Mouse (Mus musculus): ENCODE measurements around the gene Bcl2l11. TPM values are rescaled to one million over a fixed set of nuclear protein-coding genes. Genes with fewer than 3 reads are reported as not detected.
"Not testable (repeated sequence)": the region's sequence is repeated elsewhere in the genome, so short reads cannot be mapped to it uniquely, and the experiment has no call there.

Bcl2l11 gene
- total RNA-seq, 2 experiments from 2014 or later: 6.3 to 9.4 TPM

DNA sequence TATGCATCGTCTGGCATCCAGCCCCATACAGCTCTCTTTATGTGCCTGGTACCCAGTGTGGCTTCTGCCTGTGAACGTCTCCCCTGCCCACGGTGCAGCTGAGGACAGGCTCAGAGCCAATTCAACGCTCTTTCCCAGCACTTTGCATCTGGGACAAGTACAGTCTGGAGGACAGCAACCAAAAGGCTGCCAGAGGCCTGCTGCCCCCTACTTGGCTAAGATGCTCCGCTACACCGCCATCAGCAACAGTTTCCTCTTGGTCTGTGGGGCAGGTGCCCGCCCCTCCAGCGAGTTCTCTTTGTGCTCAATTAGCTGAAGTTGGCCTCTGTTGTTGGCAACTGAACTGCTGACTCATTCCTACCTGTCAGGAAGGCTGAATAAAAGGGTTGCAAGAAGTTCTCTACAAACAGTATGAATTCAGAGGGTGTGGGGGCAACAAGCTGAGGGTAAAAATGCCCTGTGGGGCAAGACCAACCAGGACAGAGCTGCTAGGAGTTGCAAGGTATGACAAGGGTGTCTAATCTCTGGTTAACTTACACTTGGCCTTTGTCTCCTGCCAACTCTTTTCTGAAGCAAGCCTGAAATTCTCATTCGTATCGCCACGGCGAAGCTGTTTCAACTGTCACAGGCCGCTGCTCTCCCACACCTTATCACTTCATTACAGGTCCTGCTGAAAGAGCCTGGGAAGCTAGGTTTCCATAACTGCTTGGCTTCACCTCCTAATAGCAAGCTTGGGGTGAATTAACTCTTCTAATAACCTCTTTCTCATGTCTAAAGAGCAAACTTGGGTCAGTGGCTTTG is 41.0 kb downstream of the Bcl2l11 start:
- DNase-seq (ENCODE audit: low spot score in 2 of 2): peak; percentile 33 to 79

GRCm38 (mm10) chr2:128167930-128168329 is 42.1 kb downstream of the Bcl2l11 start:
- DNase-seq (ENCODE audit: low spot score in 2 of 2): no peak
- intact Hi-C loops (cut with DNase I): loop anchor here (2.0 kb wide), 1 partner anchor 45 kb away; no protein-coding TSS in a partner anchor

More for the DNA sequence above, 41.0 kb downstream of the Bcl2l11 start:
- intact Hi-C loops (cut with DNase I): loop anchor here (2.0 kb wide), 1 partner anchor 44 kb away; no protein-coding TSS in a partner anchor

DNA sequence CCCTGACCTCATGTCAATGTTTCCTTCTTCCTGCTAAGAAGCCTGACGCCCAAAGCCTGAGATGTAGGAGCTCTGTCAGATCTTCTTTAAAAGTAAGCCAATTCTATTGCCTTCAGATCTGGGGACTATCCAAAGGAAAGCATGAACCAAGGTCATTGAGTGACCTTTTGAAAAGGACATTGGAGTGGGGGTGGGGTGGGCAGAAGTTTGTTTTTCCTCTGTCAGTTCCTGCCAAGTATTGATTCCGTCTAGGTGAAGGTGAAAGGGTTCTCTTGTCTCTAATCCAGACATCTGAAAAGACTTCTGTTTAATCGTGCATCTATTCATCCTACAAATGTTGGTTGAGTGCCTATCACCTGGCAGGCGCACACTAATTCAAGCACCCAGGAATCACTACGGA is 43.6 kb downstream of the Bcl2l11 start:
- intact Hi-C loops (cut with DNase I): no loop called here
- DNase-seq (ENCODE audit: low spot score in 2 of 2): no peak

GRCm38 (mm10) chr2:128169972-128170371 is 44.1 kb downstream of the Bcl2l11 start:
- intact Hi-C loops (cut with DNase I): no loop called here
- DNase-seq (ENCODE audit: low spot score in 2 of 2): no peak

DNA sequence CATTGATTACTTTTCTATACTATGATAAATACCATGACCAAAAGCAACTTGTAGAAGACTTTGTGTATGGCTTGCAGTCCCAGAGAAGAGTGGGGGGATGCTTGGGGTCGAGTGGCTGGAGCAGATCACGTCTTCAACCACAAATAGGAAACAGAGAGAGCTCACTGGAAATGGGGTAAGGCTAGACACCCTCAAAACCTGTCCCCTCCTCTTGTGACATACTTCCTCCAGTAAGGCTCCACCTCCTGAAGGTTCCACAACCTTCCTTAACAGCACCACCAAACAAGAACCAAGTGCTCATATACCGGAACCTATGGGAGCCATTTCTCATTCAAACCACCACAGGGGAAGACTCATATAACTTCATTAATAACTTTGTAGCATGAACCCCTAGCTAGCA is 44.8 kb downstream of the Bcl2l11 start:
- no peak for DNase-seq (ENCODE audit: low spot score in 2 of 2)
- intact Hi-C loops (cut with DNase I): no loop called here

GRCm38 (mm10) chr2:128172266-128172665 is 46.4 kb downstream of the Bcl2l11 start:
- intact Hi-C loops (cut with DNase I): no loop called here
- peak in 1 of 2 experiments; percentile 51 for DNase-seq (ENCODE audit: low spot score in 2 of 2)

DNA sequence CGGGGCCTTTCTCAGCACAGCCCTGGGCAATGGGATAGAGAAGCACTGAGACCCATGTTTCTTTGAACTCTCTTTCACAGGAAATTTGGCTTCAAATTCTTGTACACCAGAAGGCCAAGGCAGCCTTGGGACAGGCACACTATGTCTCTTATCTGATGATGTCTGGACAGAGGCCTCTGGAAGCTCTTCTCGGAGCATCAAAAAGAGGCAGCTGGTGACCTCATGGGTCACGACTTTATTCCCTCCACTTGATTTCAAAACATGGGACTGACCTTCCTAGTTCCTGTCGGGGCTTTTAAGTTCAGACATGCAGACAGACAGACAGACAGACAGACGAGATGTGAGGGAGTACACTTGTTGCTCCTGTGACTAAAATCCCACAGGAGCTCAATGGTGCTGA is 48.3 kb downstream of the Bcl2l11 start:
- intact Hi-C loops (cut with DNase I): no loop called here
- no peak for DNase-seq (ENCODE audit: low spot score in 2 of 2)

DNA sequence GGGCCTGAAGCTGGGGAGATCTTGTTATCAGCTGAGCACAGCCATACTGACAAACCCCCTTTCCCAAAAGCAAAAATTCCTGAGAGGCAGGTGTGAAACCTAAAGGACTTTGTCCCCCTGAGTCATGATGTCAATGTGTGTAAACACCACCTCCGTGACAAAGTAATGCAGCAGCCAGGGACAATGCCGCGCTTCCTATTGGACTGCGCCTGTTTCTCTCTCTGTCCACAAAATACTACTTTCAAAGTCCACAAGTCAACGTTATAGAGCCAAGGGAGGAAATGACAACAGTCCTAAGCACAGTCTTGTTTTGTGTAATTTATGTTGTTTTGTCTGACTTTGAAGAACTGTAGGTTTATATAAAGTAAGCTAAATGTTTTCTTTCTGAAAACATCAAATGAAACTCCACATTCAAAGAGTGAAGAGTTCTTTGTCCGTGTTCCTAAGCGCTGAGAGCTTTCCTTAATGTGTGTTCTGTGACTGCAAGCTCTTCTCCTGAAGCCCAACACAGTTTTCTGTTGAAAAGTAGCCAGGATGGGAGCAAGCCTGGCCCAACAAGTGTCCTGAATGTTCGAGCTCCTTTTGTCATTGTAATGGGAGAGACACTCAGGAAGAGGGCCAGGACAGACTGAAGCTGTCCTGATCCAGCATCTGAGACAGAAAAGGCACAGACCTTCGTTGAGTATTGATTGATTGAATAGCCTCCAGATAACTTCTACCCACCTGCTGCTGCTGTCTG is 48.9 kb downstream of the Bcl2l11 start:
- intact Hi-C loops (cut with DNase I): no loop called here
- no peak for DNase-seq (ENCODE audit: low spot score in 2 of 2)

DNA sequence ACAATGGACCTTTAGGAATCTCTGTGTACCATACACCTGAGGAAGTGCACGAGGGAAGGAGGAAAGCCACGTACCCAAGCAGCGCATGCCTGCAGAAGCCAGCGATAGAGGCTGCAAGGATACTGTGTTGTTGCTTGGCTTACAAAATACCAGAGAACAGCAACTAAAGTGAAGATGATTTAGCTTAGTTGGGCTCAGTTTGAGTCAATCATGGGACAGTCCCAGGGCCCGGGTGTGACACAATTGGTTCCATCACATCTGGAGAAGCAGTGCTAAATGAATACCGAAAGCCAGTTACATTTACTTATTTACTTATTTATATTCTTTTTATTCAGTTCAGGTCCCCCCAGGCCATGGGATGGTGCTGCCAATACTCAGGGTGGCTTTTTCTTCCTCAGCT is 49.8 kb downstream of the Bcl2l11 start:
- intact Hi-C loops (cut with DNase I): no loop called here
- DNase-seq (ENCODE audit: low spot score in 2 of 2): no peak

DNA sequence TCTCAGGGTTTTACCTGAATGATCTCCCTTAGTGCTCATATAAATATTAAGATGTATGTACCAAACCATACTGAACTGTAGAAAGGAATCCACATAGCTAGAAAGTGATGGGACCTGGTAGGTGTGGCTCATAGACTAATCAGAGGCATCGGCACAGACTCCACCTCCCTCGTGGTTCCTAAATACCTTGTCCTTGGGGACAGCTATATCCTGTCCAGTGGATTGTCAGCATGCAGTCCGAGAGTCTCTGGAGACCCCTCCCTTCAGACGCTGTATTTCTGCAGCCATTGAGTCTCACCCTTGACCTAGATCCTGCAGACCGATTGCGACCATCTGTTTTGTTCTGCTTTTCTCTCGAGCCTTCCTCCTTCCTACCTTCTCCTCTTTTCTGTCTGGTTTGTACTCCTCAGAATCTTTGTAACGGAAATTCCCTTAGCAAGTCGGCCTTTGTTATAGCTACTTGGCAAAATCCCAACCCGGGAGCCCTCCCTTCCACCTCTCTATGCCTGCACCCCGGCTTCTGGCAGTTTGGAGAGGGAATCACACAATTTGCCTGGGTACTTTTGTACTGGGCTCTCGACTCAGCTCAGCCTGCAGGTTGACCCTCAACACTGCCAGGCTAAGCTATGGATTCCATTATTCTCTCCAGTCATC is 50.7 kb downstream of the Bcl2l11 start:
- intact Hi-C loops (cut with DNase I): no loop called here
- DNase-seq (ENCODE audit: low spot score in 2 of 2): no peak

DNA sequence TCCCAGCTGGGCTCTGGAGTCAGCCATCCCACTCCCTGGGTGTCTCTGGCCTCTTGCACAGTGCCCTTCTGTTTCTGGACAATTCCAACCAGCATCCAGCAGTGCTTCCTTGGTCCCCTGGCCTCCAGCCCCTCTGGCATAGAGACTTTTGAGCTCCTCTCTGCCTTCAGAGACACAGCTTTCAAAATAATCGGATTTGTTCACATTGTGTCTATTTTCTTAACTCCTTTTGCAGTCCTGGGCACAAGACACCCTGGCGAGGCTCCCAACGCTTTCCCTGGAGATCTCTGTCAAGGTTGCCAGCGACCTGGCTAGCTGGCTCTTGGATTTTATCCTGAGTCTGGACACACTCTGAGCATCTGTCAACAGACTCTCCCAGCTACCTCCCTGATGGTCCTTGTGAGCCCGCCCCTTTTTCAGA is 51.4 kb downstream of the Bcl2l11 start:
- intact Hi-C loops (cut with DNase I): no loop called here
- DNase-seq (ENCODE audit: low spot score in 2 of 2): no peak

GRCm38 (mm10) chr2:128179126-128179807 is 53.4 kb downstream of the Bcl2l11 start:
- DNase-seq (ENCODE audit: low spot score in 2 of 2): no peak
- intact Hi-C loops (cut with DNase I): no loop called here

GRCm38 (mm10) chr2:128179808-128180379 is 54.1 kb downstream of the Bcl2l11 start:
- intact Hi-C loops (cut with DNase I): no loop called here
- DNase-seq (ENCODE audit: low spot score in 2 of 2): no peak

DNA sequence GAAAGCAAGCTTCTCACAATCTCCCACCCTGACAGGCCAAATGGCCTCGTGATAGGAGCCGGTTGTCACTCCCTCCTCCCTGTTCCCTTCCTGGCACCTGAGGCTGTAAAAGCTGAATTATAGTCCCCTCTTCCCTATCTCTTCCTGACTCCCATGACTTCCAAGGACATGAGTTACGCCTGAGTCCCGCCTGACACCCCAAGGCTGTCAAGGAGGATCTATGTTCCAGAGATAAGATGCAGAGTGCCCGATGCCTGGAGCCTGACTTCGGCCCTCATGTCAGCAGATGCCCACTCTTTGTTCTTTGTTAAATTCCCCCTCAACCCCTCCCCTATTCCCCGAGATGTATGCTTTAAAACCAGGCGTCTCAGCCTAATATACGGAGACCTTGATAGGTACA is 56.3 kb downstream of the Bcl2l11 start:
- DNase-seq (ENCODE audit: low spot score in 2 of 2): not testable (repeated sequence)

GRCm38 (mm10) chr2:128182751-128183150 is 56.9 kb downstream of the Bcl2l11 start:
- DNase-seq (ENCODE audit: low spot score in 2 of 2): no peak
- intact Hi-C loops (cut with DNase I): no loop called here

More for the DNA sequence above, 56.3 kb downstream of the Bcl2l11 start:
- intact Hi-C loops (cut with DNase I): not testable (repeated sequence)

DNA sequence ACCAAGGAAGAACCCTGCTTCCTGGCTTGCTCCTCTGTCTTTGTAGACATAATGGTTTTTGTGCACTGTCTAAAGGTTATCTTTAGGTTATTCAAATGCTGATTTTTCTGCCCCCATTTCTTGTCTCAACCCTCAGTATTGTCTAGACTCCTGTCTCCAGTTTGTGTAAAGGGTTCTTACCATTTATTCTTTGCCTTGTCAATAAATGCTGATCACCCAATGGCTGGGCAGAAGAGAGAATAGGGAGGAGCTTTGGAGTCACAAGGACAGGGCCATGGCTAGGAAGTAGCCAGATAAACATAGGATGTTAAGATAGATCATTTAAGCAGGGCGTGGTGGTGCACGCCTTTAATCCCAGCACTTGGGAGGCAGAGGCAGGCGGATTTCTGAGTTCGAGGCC is 57.9 kb downstream of the Bcl2l11 start:
- intact Hi-C loops (cut with DNase I): no loop called here
- no peak for DNase-seq (ENCODE audit: low spot score in 2 of 2)

DNA sequence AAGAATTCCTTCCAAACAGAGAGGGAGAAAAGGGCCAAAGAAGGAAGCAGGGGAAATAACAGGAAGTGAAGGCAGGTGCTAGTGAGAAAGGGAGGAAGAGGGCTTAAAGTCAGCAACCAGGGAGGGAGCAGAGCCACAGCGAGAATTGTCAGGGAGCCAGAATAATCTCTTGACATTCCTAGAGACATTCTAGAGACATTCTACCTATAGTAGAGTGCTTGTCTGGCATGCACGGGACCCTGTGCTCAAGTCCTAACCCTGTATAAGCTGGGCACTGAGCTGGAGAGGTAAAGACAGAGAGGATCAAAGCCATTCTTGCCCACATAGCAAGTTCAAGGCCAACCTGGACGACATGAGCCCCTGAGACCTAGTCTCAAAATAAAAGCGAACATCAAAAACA is 60.1 kb downstream of the Bcl2l11 start:
- intact Hi-C loops (cut with DNase I): no loop called here
- DNase-seq (ENCODE audit: low spot score in 2 of 2): no peak

DNA sequence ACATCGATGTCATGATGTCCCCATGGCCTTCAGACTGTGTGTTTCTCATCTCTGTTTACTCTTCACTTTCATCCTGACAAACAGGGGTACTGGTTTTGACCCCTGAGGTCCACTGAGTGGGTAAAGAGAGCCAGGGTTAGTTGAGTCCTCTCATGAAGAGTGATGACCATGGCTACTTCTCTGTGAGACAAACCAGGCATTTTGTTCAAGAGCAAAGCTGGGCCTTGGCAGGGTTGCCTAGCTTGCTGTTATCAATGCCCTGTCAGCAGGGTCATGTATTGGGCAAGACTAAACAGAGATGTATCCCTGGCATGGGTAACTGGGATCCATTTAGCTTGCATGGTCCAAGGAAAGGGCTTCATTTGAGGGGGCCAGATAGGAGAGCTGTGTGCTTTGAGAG is 61.4 kb downstream of the Bcl2l11 start:
- intact Hi-C loops (cut with DNase I): no loop called here

DNA sequence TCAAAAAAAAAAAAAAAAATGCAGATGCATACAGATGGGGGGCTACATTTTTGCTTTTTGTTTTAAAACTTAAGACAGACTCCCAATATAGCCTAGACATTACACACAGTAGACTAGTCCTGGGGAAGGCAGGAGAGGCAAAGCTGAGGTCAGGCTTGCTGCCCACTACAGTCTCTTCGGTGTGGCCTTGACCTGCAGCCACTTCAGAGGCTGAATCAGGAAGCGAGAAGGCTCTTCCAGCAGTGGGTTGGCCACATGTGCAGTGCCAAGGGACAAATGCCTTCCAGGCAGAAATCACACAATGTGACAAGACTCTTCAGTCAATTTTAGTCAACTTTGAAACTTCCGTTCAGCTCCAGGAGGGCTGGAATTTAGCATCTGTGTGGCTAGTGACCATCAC is 62.6 kb downstream of the Bcl2l11 start:
- intact Hi-C loops (cut with DNase I): no loop called here

More for the DNA sequence above, 61.4 kb downstream of the Bcl2l11 start:
- DNase-seq (ENCODE audit: low spot score in 2 of 2): no peak

More for the DNA sequence above, 62.6 kb downstream of the Bcl2l11 start:
- no peak for DNase-seq (ENCODE audit: low spot score in 2 of 2)

Data from left cerebral cortex, postnatal 25 days (tissue).